Mouse (Mus musculus): ENCODE results near the gene Flot2. TPM values are rescaled to one million over a fixed set of nuclear protein-coding genes. Genes with fewer than 3 reads are reported as not detected.

Flot2 gene
- polyA plus RNA-seq, 1 experiment from 2014 or later: 25.9 TPM

GRCm38 (mm10) chr11:78056946-78057345 lies 19.2 kb downstream of the Flot2 start:
- no peaks in the 10 kb centered on the region for H3K9me3 ChIP-seq (ENCODE audit: low read length)
- ATAC-seq: no peak
- H3K4me3 ChIP-seq (ENCODE audit: low read depth, low read length): no peak overlapping the region
- no peak overlapping the region for H3K27ac ChIP-seq (ENCODE audit: low read depth)
- H3K36me3 ChIP-seq (replicated peaks; ENCODE audit: insufficient read depth, low read length): peaks cover 30% of the 10 kb centered on the region
- peaks cover 23% of the 10 kb centered on the region for H3K4me1 ChIP-seq (ENCODE audit: insufficient read depth)
- no peaks in the 10 kb centered on the region for H3K27me3 ChIP-seq (ENCODE audit: insufficient read depth, low read length)
- WGBS (ENCODE audit: insufficient replicate concordance): 77% methylated on average over 8 of the region's 8 CpGs
- DNase-seq: no peak
- no peak overlapping the region for H3K4me2 ChIP-seq (ENCODE audit: low read depth, low read length)
- no peak overlapping the region for H3K9ac ChIP-seq (replicated peaks)
- TF ChIP-seq EP300 (IDR thresholded peaks at IDR 0.05; ENCODE audit: low read depth) (no peak), CTCF (IDR thresholded peaks at IDR 0.05; ENCODE audit: low read depth) (no peak)

- peak overlapping the region; percentile 49 for H3K4me2 ChIP-seq (ENCODE audit: low read depth, low read length)
- ATAC-seq (peak; percentile 92), DNase-seq (peak; percentile 85)
- H3K27ac ChIP-seq (ENCODE audit: low read depth): peak overlapping the region; percentile 36; the same call in 1 of the 2 replicates
- peak overlapping the region; percentile 38 for H3K9ac ChIP-seq (replicated peaks)
- H3K36me3 ChIP-seq (replicated peaks; ENCODE audit: insufficient read depth, low read length): peaks cover 25% of the 10 kb centered on the region
- no peaks in the 10 kb centered on the region for H3K9me3 ChIP-seq (ENCODE audit: low read length)
- peaks cover 16% of the 10 kb centered on the region for H3K4me1 ChIP-seq (ENCODE audit: insufficient read depth)
- H3K27me3 ChIP-seq (ENCODE audit: insufficient read depth, low read length): no peaks in the 10 kb centered on the region
- peak; percentile 99 for TF ChIP-seq CTCF (IDR thresholded peaks at IDR 0.05; ENCODE audit: low read depth)
- TF ChIP-seq EP300 (IDR thresholded peaks at IDR 0.05; ENCODE audit: low read depth): peak; percentile 38; the same call in 1 of the 2 replicates
- WGBS (ENCODE audit: insufficient replicate concordance): 41% methylated on average over 9 of the region's 9 CpGs
- H3K4me3 ChIP-seq (ENCODE audit: low read depth, low read length): no peak overlapping the region
These were observed 22.4 kb downstream of the Flot2 start for GRCm38 (mm10) chr11:78059833-78060757.

- peaks cover 31% of the 10 kb centered on the region for H3K4me1 ChIP-seq (ENCODE audit: insufficient read depth)
- H3K9ac ChIP-seq (replicated peaks): no peak overlapping the region
- H3K27ac ChIP-seq (ENCODE audit: low read depth): peak overlapping the region; percentile 13; the same call in 1 of the 2 replicates
These were observed 24.8 kb downstream of the Flot2 start for GRCm38 (mm10) chr11:78062563-78062962.

GRCm38 (mm10) chr11:78065906-78066305 lies 28.2 kb downstream of the Flot2 start:
- peak overlapping the region; percentile 97 for H3K27ac ChIP-seq (ENCODE audit: low read depth)
- no peaks in the 10 kb centered on the region for H3K27me3 ChIP-seq (ENCODE audit: insufficient read depth, low read length)
- peak; percentile 67 for DNase-seq
- peak; percentile 86 for ATAC-seq
- H3K4me3 ChIP-seq (ENCODE audit: low read depth, low read length): no peak overlapping the region
- WGBS (ENCODE audit: insufficient replicate concordance): 29% methylated on average over 2 of the region's 2 CpGs
- H3K9me3 ChIP-seq (ENCODE audit: low read length): no peaks in the 10 kb centered on the region
- peaks cover 36% of the 10 kb centered on the region for H3K4me1 ChIP-seq (ENCODE audit: insufficient read depth)
- H3K4me2 ChIP-seq (ENCODE audit: low read depth, low read length): peak overlapping the region; percentile 55
- peak overlapping the region; percentile 52 for H3K9ac ChIP-seq (replicated peaks)
- TF ChIP-seq CTCF (IDR thresholded peaks at IDR 0.05; ENCODE audit: low read depth) (no peak), EP300 (IDR thresholded peaks at IDR 0.05; ENCODE audit: low read depth) (peak; percentile 99)
- no peaks in the 10 kb centered on the region for H3K36me3 ChIP-seq (replicated peaks; ENCODE audit: insufficient read depth, low read length)

More at GRCm38 (mm10) chr11:78062563-78062962, 24.8 kb downstream of the Flot2 start:
- Histone ChIP-seq H3K4me3 (ENCODE audit: low read depth, low read length) (no peak overlapping the region), H3K4me2 (ENCODE audit: low read depth, low read length) (no peak overlapping the region), H3K36me3 (replicated peaks; ENCODE audit: insufficient read depth, low read length) (peaks cover 19% of the 10 kb centered on the region), H3K9me3 (ENCODE audit: low read length) (no peaks in the 10 kb centered on the region), H3K27me3 (ENCODE audit: insufficient read depth, low read length) (no peaks in the 10 kb centered on the region)
- TF ChIP-seq EP300 (IDR thresholded peaks at IDR 0.05; ENCODE audit: low read depth) (peak; percentile 89), CTCF (IDR thresholded peaks at IDR 0.05; ENCODE audit: low read depth) (no peak)
- DNase-seq (no peak), ATAC-seq (no peak)
- 72% methylated on average over 1 of the region's 1 CpGs for WGBS (ENCODE audit: insufficient replicate concordance)

- H3K4me1 ChIP-seq (ENCODE audit: insufficient read depth): peaks cover 33% of the 10 kb centered on the region
These were observed 28.9 kb downstream of the Flot2 start for GRCm38 (mm10) chr11:78066641-78067040.

GRCm38 (mm10) chr11:78067566-78067965 lies 29.8 kb downstream of the Flot2 start:
- Histone ChIP-seq H3K9me3 (ENCODE audit: low read length) (no peaks in the 10 kb centered on the region), H3K4me2 (ENCODE audit: low read depth, low read length) (0 out of 2 replicates have a peak overlapping the region, but pooled peaks have one; percentile 1), H3K4me1 (ENCODE audit: insufficient read depth) (peaks cover 29% of the 10 kb centered on the region), H3K36me3 (replicated peaks; ENCODE audit: insufficient read depth, low read length) (peaks cover 5% of the 10 kb centered on the region), H3K4me3 (ENCODE audit: low read depth, low read length) (no peak overlapping the region), H3K27me3 (ENCODE audit: insufficient read depth, low read length) (no peaks in the 10 kb centered on the region), H3K9ac (replicated peaks) (no peak overlapping the region), H3K27ac (ENCODE audit: low read depth) (peak overlapping the region; percentile 97)
- DNase-seq: peak; percentile 11
- no peak for ATAC-seq
- TF ChIP-seq CTCF (IDR thresholded peaks at IDR 0.05; ENCODE audit: low read depth) (no peak), EP300 (IDR thresholded peaks at IDR 0.05; ENCODE audit: low read depth) (no peak)
- 59% methylated on average over 5 of the region's 5 CpGs for WGBS (ENCODE audit: insufficient replicate concordance)

More at GRCm38 (mm10) chr11:78066641-78067040, 28.9 kb downstream of the Flot2 start:
- Histone ChIP-seq H3K27ac (ENCODE audit: low read depth) (peak overlapping the region; percentile 97), H3K9me3 (ENCODE audit: low read length) (no peaks in the 10 kb centered on the region), H3K36me3 (replicated peaks; ENCODE audit: insufficient read depth, low read length) (no peaks in the 10 kb centered on the region), H3K9ac (replicated peaks) (peak overlapping the region; percentile 52; the same call in 1 of the 2 replicates), H3K4me3 (ENCODE audit: low read depth, low read length) (no peak overlapping the region), H3K4me2 (ENCODE audit: low read depth, low read length) (peak overlapping the region; percentile 55), H3K27me3 (ENCODE audit: insufficient read depth, low read length) (no peaks in the 10 kb centered on the region)
- TF ChIP-seq EP300 (IDR thresholded peaks at IDR 0.05; ENCODE audit: low read depth): no peak
- TF ChIP-seq CTCF (IDR thresholded peaks at IDR 0.05; ENCODE audit: low read depth): no peak
- DNase-seq (no peak), ATAC-seq (no peak)
- WGBS (ENCODE audit: insufficient replicate concordance): 67% methylated on average over 2 of the region's 2 CpGs

All from liver, postnatal 0 days (tissue).